Mouse (Mus musculus) kidney, embryonic 15.5 days (tissue): ENCODE results near the gene Pitpnm2. TPM values are rescaled to one million over a fixed set of nuclear protein-coding genes. Genes with fewer than 3 reads are reported as not detected.

Experiments used
- ATAC-seq: fragments of 200-750 bp; cut with Nextera tagmentation; replicated peaks from 2 replicates; pipeline ENCODE4 v1.8.0; 2017; ENCODE audit warnings: moderate TSS enrichment; ENCODE audit not compliant: low FRiP score
- H3K27ac ChIP-seq: fragments of 300-500 bp; sonication (generic); 2 replicates; pipeline ENCODE4 v1.5.1; 2015; ENCODE audit warnings: mild to moderate bottlenecking, inconsistent platforms
- H3K27me3 ChIP-seq: fragments of 300-500 bp; sonication (generic); 2 replicates; pipeline ENCODE4 v1.6.1; 2015; ENCODE audit warnings: inconsistent platforms
- H3K36me3 ChIP-seq: fragments of 300-500 bp; sonication (generic); 2 replicates; pipeline ENCODE4 v1.6.1; 2015; ENCODE audit warnings: inconsistent platforms
- H3K4me1 ChIP-seq: fragments of 300-500 bp; sonication (generic); 2 replicates; pipeline ENCODE4 v1.6.1; 2015; ENCODE audit warnings: inconsistent platforms
- H3K4me2 ChIP-seq: fragments of 300-500 bp; sonication (generic); 2 replicates; pipeline ENCODE4 v1.6.1; 2015; ENCODE audit warnings: moderate library complexity, mild to moderate bottlenecking, inconsistent platforms
- H3K4me3 ChIP-seq: fragments of 300-500 bp; sonication (generic); replicated peaks from 2 replicates; pipeline ENCODE4 v1.5.1; 2015; ENCODE audit warnings: mild to moderate bottlenecking, inconsistent platforms
- H3K9ac ChIP-seq: fragments of 300-500 bp; sonication (generic); 2 replicates; pipeline ENCODE4 v1.6.1; 2015; ENCODE audit warnings: mild to moderate bottlenecking, inconsistent platforms
- H3K9me3 ChIP-seq: fragments of 300-500 bp; sonication (generic); replicated peaks from 2 replicates; pipeline ENCODE4 v1.6.1; 2016; ENCODE audit warnings: inconsistent platforms
- WGBS: fragments of 180-500 bp; shearing (Covaris S2); methylation state at CpG from one replicate; pipeline ENCODE4 v1.1.7; 2015; ENCODE audit warnings: mixed read lengths; 5-methylcytosine and 5-hydroxymethylcytosine counted together
- polyA plus RNA-seq: library from polyadenylated mRNA; unstranded; fragments of >200 nt; fragmentation: Nextera tagmentation; extraction: Ambion mirVana; gene quantifications from 2 replicates; pipeline ENCODE4 v1.2.1, GENCODE M21; 2015

Gene Pitpnm2
- polyA plus RNA-seq, 1 experiment from 2014 or later: 3.6 TPM

GRCm38 (mm10) chr5:124138066-124138465 is 111.5 kb downstream of the Pitpnm2 start:
- H3K4me3 ChIP-seq: no peak overlapping the region
- WGBS: 72% methylated on average over 7 of the region's 7 CpGs
- no peak overlapping the region for H3K4me2 ChIP-seq
- no peak for ATAC-seq
- no peak overlapping the region for H3K9ac ChIP-seq
- peaks cover 40% of the 10 kb centered on the region for H3K36me3 ChIP-seq
- H3K27ac ChIP-seq: no peak overlapping the region
- H3K4me1 ChIP-seq: no peaks in the 10 kb centered on the region
- H3K9me3 ChIP-seq: no peaks in the 10 kb centered on the region
- H3K27me3 ChIP-seq: no peaks in the 10 kb centered on the region

GRCm38 (mm10) chr5:124134261-124134660 is 115.3 kb downstream of the Pitpnm2 start:
- WGBS: 87% methylated on average over 5 of the region's 5 CpGs
- H3K27me3 ChIP-seq: no peaks in the 10 kb centered on the region

GRCm38 (mm10) chr5:124125093-124125492 is 124.5 kb downstream of the Pitpnm2 start:
- no peaks in the 10 kb centered on the region for H3K27me3 ChIP-seq
- no peak overlapping the region for H3K4me2 ChIP-seq
- H3K27ac ChIP-seq: no peak overlapping the region
- H3K9ac ChIP-seq: no peak overlapping the region
- peaks cover 73% of the 10 kb centered on the region for H3K36me3 ChIP-seq
- H3K4me3 ChIP-seq: no peak overlapping the region
- no peak for ATAC-seq
- WGBS: 88% methylated on average over 11 of the region's 11 CpGs
- no peaks in the 10 kb centered on the region for H3K4me1 ChIP-seq
- H3K9me3 ChIP-seq: no peaks in the 10 kb centered on the region

More at GRCm38 (mm10) chr5:124134261-124134660, 115.3 kb downstream of the Pitpnm2 start:
- Histone ChIP-seq H3K4me2 (no peak overlapping the region), H3K36me3 (peaks cover 42% of the 10 kb centered on the region), H3K9ac (no peak overlapping the region), H3K4me3 (no peak overlapping the region), H3K4me1 (no peaks in the 10 kb centered on the region), H3K9me3 (no peaks in the 10 kb centered on the region), H3K27ac (no peak overlapping the region)
- no peak for ATAC-seq

GRCm38 (mm10) chr5:124122357-124122756 is 127.2 kb downstream of the Pitpnm2 start:
- Histone ChIP-seq H3K9me3 (no peaks in the 10 kb centered on the region), H3K4me2 (no peak overlapping the region), H3K4me3 (no peak overlapping the region), H3K27ac (no peak overlapping the region), H3K27me3 (no peaks in the 10 kb centered on the region), H3K4me1 (peaks cover 2% of the 10 kb centered on the region), H3K9ac (no peak overlapping the region), H3K36me3 (peaks cover 78% of the 10 kb centered on the region)
- 89% methylated on average over 18 of the region's 18 CpGs for WGBS
- ATAC-seq: no peak

- H3K27me3 ChIP-seq: no peaks in the 10 kb centered on the region
- no peak overlapping the region for H3K27ac ChIP-seq
- peaks cover 18% of the 10 kb centered on the region for H3K4me1 ChIP-seq
- H3K4me2 ChIP-seq: no peak overlapping the region
- no peak overlapping the region for H3K9ac ChIP-seq
- no peak for ATAC-seq
- 74% methylated on average over 5 of the region's 5 CpGs for WGBS
- peaks cover 78% of the 10 kb centered on the region for H3K36me3 ChIP-seq
- H3K4me3 ChIP-seq: no peak overlapping the region
- H3K9me3 ChIP-seq: no peaks in the 10 kb centered on the region
Observed at GRCm38 (mm10) chr5:124119204-124119603, 130.4 kb downstream of the Pitpnm2 start.

GRCm38 (mm10) chr5:124115990-124116845 is 133.3 kb downstream of the Pitpnm2 start, which contains the start of gene Arl6ip4:
Gene Arl6ip4, plus strand, starts transcription at chr5:124116089.
- Histone ChIP-seq H3K27me3 (no peaks in the 10 kb centered on the region), H3K36me3 (peaks cover 53% of the 10 kb centered on the region), H3K4me3 (peak within 1 kb of the TSS; percentile 98), H3K9me3 (no peaks in the 10 kb centered on the region), H3K4me2 (peak within 1 kb of the TSS; percentile 93), H3K9ac (peak within 1 kb of the TSS; percentile 96), H3K4me1 (peaks cover 36% of the 10 kb centered on the region), H3K27ac (peak within 1 kb of the TSS; percentile 86)
- ATAC-seq: no peak
- WGBS: 1% methylated on average over 64 of the region's 64 CpGs

GRCm38 (mm10) chr5:124115531-124115930 is 134.0 kb downstream of the Pitpnm2 start:
- H3K4me1 ChIP-seq: peaks cover 40% of the 10 kb centered on the region
- H3K4me3 ChIP-seq: peak overlapping the region; percentile 98
- H3K36me3 ChIP-seq: peaks cover 46% of the 10 kb centered on the region
- H3K4me2 ChIP-seq: peak overlapping the region; percentile 93
- peak overlapping the region; percentile 96 for H3K9ac ChIP-seq
- peak overlapping the region; percentile 86 for H3K27ac ChIP-seq
- WGBS: 25% methylated on average over 7 of the region's 7 CpGs
- ATAC-seq: no peak
- H3K9me3 ChIP-seq: no peaks in the 10 kb centered on the region
- no peaks in the 10 kb centered on the region for H3K27me3 ChIP-seq

- Histone ChIP-seq H3K9me3 (no peaks in the 10 kb centered on the region), H3K4me2 (no peak overlapping the region), H3K4me1 (peaks cover 40% of the 10 kb centered on the region), H3K9ac (no peak overlapping the region), H3K27ac (no peak overlapping the region), H3K27me3 (no peaks in the 10 kb centered on the region), H3K4me3 (no peak overlapping the region), H3K36me3 (peaks cover 36% of the 10 kb centered on the region)
- 93% methylated on average over 24 of the region's 24 CpGs for WGBS
- no peak for ATAC-seq
Observed at GRCm38 (mm10) chr5:124114276-124115025, 135.1 kb downstream of the Pitpnm2 start.

- H3K27ac ChIP-seq: peak overlapping the region; percentile 90
- H3K27me3 ChIP-seq: no peaks in the 10 kb centered on the region
- H3K4me1 ChIP-seq: peaks cover 40% of the 10 kb centered on the region
- 15% methylated on average over 14 of the region's 14 CpGs for WGBS
- no peaks in the 10 kb centered on the region for H3K9me3 ChIP-seq
- H3K4me2 ChIP-seq: peak overlapping the region; percentile 93
- peaks cover 21% of the 10 kb centered on the region for H3K36me3 ChIP-seq
- H3K4me3 ChIP-seq: peak overlapping the region; percentile 93
- H3K9ac ChIP-seq: peak overlapping the region; percentile 75
- no peak for ATAC-seq
Observed at GRCm38 (mm10) chr5:124113030-124113429, 136.5 kb downstream of the Pitpnm2 start.

- Histone ChIP-seq H3K27ac (peak overlapping the region; percentile 90), H3K27me3 (no peaks in the 10 kb centered on the region), H3K4me3 (peak overlapping the region; percentile 93), H3K9ac (peak overlapping the region; percentile 75), H3K4me1 (peaks cover 40% of the 10 kb centered on the region), H3K9me3 (no peaks in the 10 kb centered on the region), H3K4me2 (peak overlapping the region; percentile 93), H3K36me3 (peaks cover 16% of the 10 kb centered on the region)
- WGBS: under 1% methylated on average over 18 of the region's 18 CpGs
- no peak for ATAC-seq
Observed at GRCm38 (mm10) chr5:124112531-124112930, 137.0 kb downstream of the Pitpnm2 start.

GRCm38 (mm10) chr5:124111742-124112497 is 137.6 kb downstream of the Pitpnm2 start, which contains the start of gene Ogfod2:
Gene Ogfod2, plus strand, starts transcription at chr5:124112297.
- H3K27ac ChIP-seq: peak within 1 kb of the TSS; percentile 90
- H3K4me2 ChIP-seq: peak within 1 kb of the TSS; percentile 93
- peaks cover 34% of the 10 kb centered on the region for H3K4me1 ChIP-seq
- peak within 1 kb of the TSS; percentile 75 for H3K9ac ChIP-seq
- ATAC-seq: peak; percentile 96
- peaks cover 11% of the 10 kb centered on the region; the same call in 1 of the 2 replicates for H3K36me3 ChIP-seq
- H3K9me3 ChIP-seq: no peaks in the 10 kb centered on the region
- 2% methylated on average over 66 of the region's 66 CpGs for WGBS
- no peaks in the 10 kb centered on the region for H3K27me3 ChIP-seq
- H3K4me3 ChIP-seq: peak within 1 kb of the TSS; percentile 93
